Mouse (Mus musculus) liver, adult 2 months (tissue): ENCODE data around the gene Rdm1.

Experiments
- CTCF ChIP-seq: fragments of 200-500 bp; IDR thresholded peaks from 2 replicates; pipeline ENCODE4 v1.5.1; 2011; ENCODE audit warnings: low read depth, low read length, control low read depth
- POLR2A ChIP-seq: fragments of 200-500 bp; IDR thresholded peaks from 2 replicates; pipeline ENCODE4 v1.6.1; 2011; ENCODE audit warnings: low read length, control low read depth; ENCODE audit not compliant: insufficient read depth; ENCODE audit errors: extremely low read depth

GRCm38 (mm10) chr11:101680634-101681325 lies 53.8 kb downstream of the Rdm1 start:
- TF ChIP-seq CTCF, result no peak
- no peak for TF ChIP-seq POLR2A
